Mouse (Mus musculus) lung, postnatal 0 days (tissue): ENCODE measurements at regions not wholly inside any gene's neighbourhood (a gene's known extent, or its start where the extent isn't known, plus 50 kb on each side); places are given as distances from the start of the nearest gene placed in this dataset.

ENCODE experiments used
- ATAC-seq: fragments of 200-750 bp; cut with Nextera tagmentation; 2 replicates; pipeline ENCODE4 v1.8.0; 2017; ENCODE audit warnings: moderate library complexity
- DNase-seq: peaks from one replicate; pipeline ENCODE4 v3.0.0-alpha.2; 2016; ENCODE audit warnings: low spot score
- H3K27ac ChIP-seq: fragments of 300-500 bp; sonication (generic); 2 replicates; pipeline ENCODE4 v1.5.1; 2014; ENCODE audit warnings: antibody characterized with exemption, mild to moderate bottlenecking, low read length, mixed read lengths
- H3K27me3 ChIP-seq: fragments of 300-500 bp; sonication (generic); replicated peaks from 2 replicates; pipeline ENCODE4 v1.6.1; 2014; ENCODE audit warnings: low read length, mixed read lengths; ENCODE audit not compliant: insufficient read depth
- H3K36me3 ChIP-seq: fragments of 300-500 bp; sonication (generic); 2 replicates; pipeline ENCODE4 v1.6.1; 2014; ENCODE audit warnings: low read length, mixed read lengths; ENCODE audit not compliant: insufficient read depth
- H3K4me1 ChIP-seq: fragments of 300-500 bp; sonication (generic); 2 replicates; pipeline ENCODE4 v1.6.1; 2014; ENCODE audit warnings: antibody characterized with exemption, low read depth, low read length, mixed read lengths; ENCODE audit not compliant: insufficient read depth
- H3K4me2 ChIP-seq: fragments of 300-500 bp; sonication (generic); replicated peaks from 2 replicates; pipeline ENCODE4 v1.6.1; 2014; ENCODE audit warnings: low read depth, mild to moderate bottlenecking, low read length, moderate library complexity, mixed read lengths
- H3K4me3 ChIP-seq: fragments of 300-500 bp; sonication (generic); 2 replicates; pipeline ENCODE4 v1.5.1; 2014; ENCODE audit warnings: low read depth, low read length
- H3K9ac ChIP-seq: fragments of 300-500 bp; sonication (generic); replicated peaks from 2 replicates; pipeline ENCODE4 v1.6.1; 2014; ENCODE audit warnings: low read depth, mild to moderate bottlenecking
- H3K9me3 ChIP-seq: fragments of 300-500 bp; sonication (generic); 2 replicates; pipeline ENCODE4 v1.6.1; 2016; ENCODE audit warnings: low read length, mixed read lengths
- CTCF ChIP-seq: IDR thresholded peaks from 2 replicates; pipeline ENCODE4 v1.5.1; 2016; ENCODE audit warnings: antibody characterized with exemption, mild to moderate bottlenecking
- EP300 ChIP-seq: IDR thresholded peaks from 2 replicates; pipeline ENCODE4 v1.6.1; 2016; ENCODE audit warnings: antibody characterized with exemption, mild to moderate bottlenecking, control low read depth
- WGBS: fragments of 180-500 bp; shearing (Covaris S2); extraction: QIAGEN DNeasy Blood & Tissue Kit; methylation state at CpG from one replicate; pipeline ENCODE4 v1.1.7; 2014; 5-methylcytosine and 5-hydroxymethylcytosine counted together

GRCm38 (mm10) chr8:82229883-82230282, 173.1 kb downstream of the Il15 start:
- DNase-seq (no peak), ATAC-seq (no peak)
- Histone ChIP-seq H3K4me3 (no peak overlapping the region), H3K27me3 (no peaks in the 10 kb centered on the region), H3K27ac (no peak overlapping the region), H3K4me2 (no peak overlapping the region), H3K9ac (no peak overlapping the region), H3K9me3 (no peaks in the 10 kb centered on the region), H3K4me1 (no peaks in the 10 kb centered on the region), H3K36me3 (no peaks in the 10 kb centered on the region)
- TF ChIP-seq CTCF (peak; percentile 46), EP300 (no peak)
- WGBS: 59% methylated on average over 2 of the region's 2 CpGs

DNA sequence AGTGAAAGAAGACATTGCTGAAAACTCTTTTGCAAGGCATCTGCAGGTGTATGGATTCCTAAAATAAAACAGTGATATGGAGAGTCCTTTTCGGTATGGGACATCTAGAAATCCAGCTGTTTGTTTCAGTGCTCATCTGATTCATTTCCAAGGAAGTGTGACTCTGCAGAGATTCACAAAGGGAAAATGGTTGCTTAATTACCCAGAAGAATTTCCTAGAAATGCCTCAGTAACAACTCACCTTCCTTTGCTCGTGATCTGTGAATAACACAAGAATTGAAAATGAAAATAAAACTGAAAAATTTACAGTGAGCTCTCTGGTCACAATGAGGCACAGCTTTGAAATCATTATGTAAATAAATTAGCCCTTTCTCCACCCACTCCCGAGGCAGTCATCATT, 201.3 kb downstream of the Il15 start:
- no peak for ATAC-seq
- Histone ChIP-seq H3K4me3 (no peak overlapping the region), H3K4me2 (no peak overlapping the region), H3K27me3 (no peaks in the 10 kb centered on the region), H3K27ac (no peak overlapping the region), H3K9ac (no peak overlapping the region), H3K4me1 (no peaks in the 10 kb centered on the region), H3K36me3 (no peaks in the 10 kb centered on the region), H3K9me3 (no peaks in the 10 kb centered on the region)
- WGBS: 48% methylated on average over 3 of the region's 3 CpGs
- TF ChIP-seq EP300 (no peak), CTCF (no peak)
- DNase-seq: no peak

- Histone ChIP-seq H3K4me1 (no peaks in the 10 kb centered on the region), H3K36me3 (no peaks in the 10 kb centered on the region), H3K4me3 (no peak overlapping the region), H3K9me3 (no peaks in the 10 kb centered on the region), H3K27me3 (no peaks in the 10 kb centered on the region), H3K9ac (no peak overlapping the region), H3K27ac (no peak overlapping the region), H3K4me2 (no peak overlapping the region)
- 85% methylated on average over 3 of the region's 3 CpGs for WGBS
- TF ChIP-seq CTCF (no peak), EP300 (no peak)
- ATAC-seq (no peak), DNase-seq (no peak)
These were observed 202.8 kb downstream of the Il15 start for GRCm38 (mm10) chr8:82200176-82200575.

- Histone ChIP-seq H3K36me3 (no peaks in the 10 kb centered on the region), H3K27me3 (no peaks in the 10 kb centered on the region), H3K9ac (no peak overlapping the region), H3K9me3 (no peaks in the 10 kb centered on the region), H3K4me3 (no peak overlapping the region), H3K27ac (no peak overlapping the region), H3K4me2 (no peak overlapping the region), H3K4me1 (no peaks in the 10 kb centered on the region)
- WGBS: 64% methylated on average over 3 of the region's 3 CpGs
- TF ChIP-seq EP300: no peak
- no peak for TF ChIP-seq CTCF
- no peak for DNase-seq
- no peak for ATAC-seq
These were observed 206.5 kb downstream of the Il15 start for GRCm38 (mm10) chr8:82196504-82196903.

- Histone ChIP-seq H3K4me3 (no peak overlapping the region), H3K9ac (no peak overlapping the region), H3K36me3 (no peaks in the 10 kb centered on the region), H3K4me2 (no peak overlapping the region), H3K9me3 (no peaks in the 10 kb centered on the region), H3K4me1 (no peaks in the 10 kb centered on the region), H3K27ac (no peak overlapping the region), H3K27me3 (no peaks in the 10 kb centered on the region)
- TF ChIP-seq CTCF: no peak
- no peak for TF ChIP-seq EP300
- ATAC-seq (no peak), DNase-seq (no peak)
- 56% methylated on average over 5 of the region's 5 CpGs for WGBS
These were observed 207.9 kb downstream of the Il15 start for GRCm38 (mm10) chr8:82195112-82195511.

DNA sequence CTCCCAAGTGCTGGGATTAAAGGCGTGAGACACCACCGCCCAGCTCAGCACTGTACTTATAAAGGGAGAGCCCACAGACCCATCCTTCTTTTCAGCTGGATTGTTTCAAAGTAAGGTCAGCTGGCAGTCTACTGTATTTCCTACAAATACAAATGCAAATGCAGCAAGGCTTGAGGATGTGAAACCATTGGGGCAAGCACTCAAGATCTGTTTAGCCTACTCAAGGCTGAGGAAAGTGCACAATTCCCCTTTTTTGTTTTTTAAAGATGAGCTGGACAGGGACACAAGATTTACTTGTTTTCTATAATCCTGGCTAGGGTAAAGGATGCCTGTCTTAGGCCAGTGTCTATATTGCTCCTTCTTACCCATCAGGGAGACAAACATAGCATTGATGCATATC, 212.0 kb downstream of the Il15 start:
- no peak for TF ChIP-seq EP300
- TF ChIP-seq CTCF: no peak
- Histone ChIP-seq H3K4me3 (no peak overlapping the region), H3K9ac (no peak overlapping the region), H3K27me3 (no peaks in the 10 kb centered on the region), H3K4me2 (no peak overlapping the region), H3K4me1 (no peaks in the 10 kb centered on the region), H3K9me3 (no peaks in the 10 kb centered on the region), H3K27ac (no peak overlapping the region), H3K36me3 (no peaks in the 10 kb centered on the region)
- no peak for ATAC-seq
- 95% methylated on average over 2 of the region's 2 CpGs for WGBS
- DNase-seq: no peak
